Mouse (Mus musculus) bone marrow macrophage, adult 2 months (primary cell): Measurements from ENCODE around the gene Insig2. TPM values are rescaled to one million over a fixed set of nuclear protein-coding genes. Genes with fewer than 3 reads are reported as not detected.

ENCODE experiments used
- H3K27ac ChIP-seq: 2 replicates; pipeline ENCODE4 v1.5.1; 2012; ENCODE audit warnings: low read depth, low read length; ENCODE audit not compliant: insufficient read depth
- H3K4me1 ChIP-seq: 2 replicates; pipeline ENCODE4 v1.6.1; 2012; ENCODE audit warnings: low read length; ENCODE audit not compliant: control insufficient read depth, insufficient read depth
- H3K4me3 ChIP-seq: 2 replicates; pipeline ENCODE4 v1.5.1; 2012; ENCODE audit warnings: mild to moderate bottlenecking, low read length, moderate library complexity; ENCODE audit not compliant: insufficient read depth
- CTCF ChIP-seq: IDR thresholded peaks from 2 replicates; pipeline ENCODE4 v1.5.1; 2012; ENCODE audit warnings: low read depth, mild to moderate bottlenecking, low read length, moderate library complexity
- POLR2A ChIP-seq: IDR thresholded peaks from 2 replicates; pipeline ENCODE4 v1.6.1; 2012; ENCODE audit warnings: mild to moderate bottlenecking, low read depth, low read length, borderline replicate concordance
- polyA plus RNA-seq: library from polyadenylated mRNA; stranded (reverse); fragments of >200 nt; gene quantifications from 2 replicates; pipeline ENCODE4 v1.2.4, GENCODE M21; 2012; ENCODE audit not compliant: missing spikeins, insufficient read depth, insufficient read length

Gene Insig2
- polyA plus RNA-seq, 1 experiment: 24.7 TPM

- no peak overlapping the region for H3K4me3 ChIP-seq
- H3K4me1 ChIP-seq: peaks cover 2% of the 10 kb centered on the region; the same call in 1 of the 2 replicates
- H3K27ac ChIP-seq: no peak overlapping the region
- no peak for TF ChIP-seq CTCF
- no peak for TF ChIP-seq POLR2A
These were observed 21.4 kb upstream of the Insig2 start for GRCm38 (mm10) chr1:121353779-121354178.

GRCm38 (mm10) chr1:121351037-121351436 is 18.6 kb upstream of the Insig2 start:
- Histone ChIP-seq H3K27ac (no peak overlapping the region), H3K4me1 (peaks cover 4% of the 10 kb centered on the region; the same call in 1 of the 2 replicates), H3K4me3 (no peak overlapping the region)
- no peak for TF ChIP-seq CTCF
- TF ChIP-seq POLR2A: no peak

GRCm38 (mm10) chr1:121350616-121351015 is 18.2 kb upstream of the Insig2 start:
- Histone ChIP-seq H3K27ac (no peak overlapping the region), H3K4me1 (peaks cover 4% of the 10 kb centered on the region; the same call in 1 of the 2 replicates), H3K4me3 (no peak overlapping the region)
- no peak for TF ChIP-seq POLR2A
- TF ChIP-seq CTCF: no peak

- no peak for TF ChIP-seq POLR2A
- no peak for TF ChIP-seq CTCF
- peaks cover 4% of the 10 kb centered on the region; the same call in 1 of the 2 replicates for H3K4me1 ChIP-seq
- no peak overlapping the region for H3K4me3 ChIP-seq
- H3K27ac ChIP-seq: no peak overlapping the region
These were observed 16.8 kb upstream of the Insig2 start for GRCm38 (mm10) chr1:121348875-121349847.

GRCm38 (mm10) chr1:121343966-121344365 is 11.6 kb upstream of the Insig2 start:
- H3K4me1 ChIP-seq: peaks cover 4% of the 10 kb centered on the region; the same call in 1 of the 2 replicates
- no peak overlapping the region for H3K27ac ChIP-seq
- TF ChIP-seq POLR2A: no peak
- TF ChIP-seq CTCF: no peak
- H3K4me3 ChIP-seq: no peak overlapping the region

GRCm38 (mm10) chr1:121335789-121336188 is 3.4 kb upstream of the Insig2 start:
- TF ChIP-seq CTCF (no peak), POLR2A (no peak)
- Histone ChIP-seq H3K4me1 (peaks cover 8% of the 10 kb centered on the region), H3K4me3 (no peak overlapping the region), H3K27ac (no peak overlapping the region)

- H3K4me3 ChIP-seq: no peak overlapping the region
- TF ChIP-seq POLR2A (no peak), CTCF (no peak)
- peak overlapping the region; percentile 34 for H3K27ac ChIP-seq
- H3K4me1 ChIP-seq: peaks cover 16% of the 10 kb centered on the region
These were observed 1.8 kb upstream of the Insig2 start for GRCm38 (mm10) chr1:121333986-121334703.

- TF ChIP-seq POLR2A: no peak
- no peak for TF ChIP-seq CTCF
- Histone ChIP-seq H3K4me1 (peaks cover 20% of the 10 kb centered on the region), H3K27ac (no peak overlapping the region), H3K4me3 (no peak overlapping the region)
These were observed 1.8 kb downstream of the Insig2 start for GRCm38 (mm10) chr1:121330621-121331020.

- H3K4me3 ChIP-seq: no peak overlapping the region; the same call in 1 of the 2 replicates
- TF ChIP-seq CTCF (no peak), POLR2A (no peak)
- peaks cover 17% of the 10 kb centered on the region for H3K4me1 ChIP-seq
- peak overlapping the region; percentile 54 for H3K27ac ChIP-seq
These were observed 3.0 kb downstream of the Insig2 start for GRCm38 (mm10) chr1:121329391-121329790.

- Histone ChIP-seq H3K4me3 (peak overlapping the region; percentile 68), H3K4me1 (peaks cover 14% of the 10 kb centered on the region), H3K27ac (peak overlapping the region; percentile 83)
- TF ChIP-seq POLR2A: no peak
- no peak for TF ChIP-seq CTCF
These were observed 4.2 kb downstream of the Insig2 start for GRCm38 (mm10) chr1:121328193-121328555.
